Comparison of ENCODE assay signal across 7 mouse cellular contexts in genomic region chr12:86905876-86906275, GRCm38 (mm10). TPM values are rescaled to one million over a fixed set of nuclear protein-coding genes. Genes with fewer than 3 reads are reported as not detected.
DNase-seq lines count a peak whose midpoint lies in the region; ATAC-seq lines count a peak whose summit lies in the region.

No protein-coding gene starts in this region.

- no peak overlapping the region for H3K4me3 ChIP-seq in hindbrain, embryonic 10.5 days
- no peak overlapping the region for H3K4me3 ChIP-seq in hindbrain, embryonic 13.5 days
- H3K4me3 ChIP-seq in limb, embryonic 11.5 days (ENCODE audit: low read depth, low read length): no peak overlapping the region

- peaks cover 28% of the 10 kb centered on the region for H3K4me1 ChIP-seq in hindbrain, embryonic 10.5 days (replicated peaks)
- peaks cover 21% of the 10 kb centered on the region for H3K4me1 ChIP-seq in hindbrain, embryonic 13.5 days (replicated peaks)
- H3K4me1 ChIP-seq in limb, embryonic 11.5 days (ENCODE audit: control insufficient read depth, insufficient read depth, low read length): peaks cover 12% of the 10 kb centered on the region

- peaks cover 25% of the 10 kb centered on the region for H3K27me3 ChIP-seq in hindbrain, embryonic 10.5 days (ENCODE audit: insufficient read depth, poor library complexity, severe bottlenecking)
- peaks cover 13% of the 10 kb centered on the region for H3K27me3 ChIP-seq in hindbrain, embryonic 13.5 days
- no peaks in the 10 kb centered on the region for H3K27me3 ChIP-seq in limb, embryonic 11.5 days (ENCODE audit: control insufficient read depth, insufficient read depth, low read length)

- no peak overlapping the region for H3K4me2 ChIP-seq in hindbrain, embryonic 13.5 days
- no peak overlapping the region for H3K4me2 ChIP-seq in limb, embryonic 11.5 days (ENCODE audit: low read depth, severe bottlenecking)

- H3K9ac ChIP-seq in hindbrain, embryonic 13.5 days: no peak overlapping the region
- H3K9ac ChIP-seq in limb, embryonic 11.5 days (ENCODE audit: low read length): no peak overlapping the region

- H3K36me3 ChIP-seq in hindbrain, embryonic 10.5 days: no peaks in the 10 kb centered on the region
- H3K36me3 ChIP-seq in hindbrain, embryonic 13.5 days: no peaks in the 10 kb centered on the region
- no peaks in the 10 kb centered on the region for H3K36me3 ChIP-seq in limb, embryonic 11.5 days (ENCODE audit: control insufficient read depth, insufficient read depth, low read length)

- no peaks in the 10 kb centered on the region for H3K9me3 ChIP-seq in hindbrain, embryonic 10.5 days
- no peaks in the 10 kb centered on the region for H3K9me3 ChIP-seq in hindbrain, embryonic 13.5 days
- H3K9me3 ChIP-seq in limb, embryonic 11.5 days (ENCODE audit: control insufficient read depth, low read length): no peaks in the 10 kb centered on the region

- peak overlapping the region; percentile 41; the same call in 1 of the 2 replicates for H3K27ac ChIP-seq in hindbrain, embryonic 10.5 days
- no peak overlapping the region for H3K27ac ChIP-seq in hindbrain, embryonic 13.5 days
- H3K27ac ChIP-seq in limb, embryonic 11.5 days (replicated peaks; ENCODE audit: low read depth, low read length): no peak overlapping the region

- ATAC-seq in hindbrain, embryonic 13.5 days (ENCODE audit: low FRiP score): no peak
- ATAC-seq in limb, embryonic 11.5 days (ENCODE audit: insufficient number of reproducible peaks, low FRiP score, low TSS enrichment, low read depth): no peak

- WGBS in hindbrain, embryonic 10.5 days: 66% methylated on average over 7 of the region's 7 CpGs
- 71% methylated on average over 7 of the region's 7 CpGs for WGBS in hindbrain, embryonic 13.5 days
- 56% methylated on average over 7 of the region's 7 CpGs for WGBS in limb, embryonic 11.5 days

- DNase-seq in hindbrain, embryonic 10.5 days (ENCODE audit: low spot score): no peak
- DNase-seq in thymus, postnatal 14 days: peak; percentile 26
- DNase-seq in thymus, postnatal 25 days: no peak
- peak; percentile 22 for DNase-seq in limb, embryonic 11.5 days (ENCODE audit: low spot score)
- no peak for DNase-seq in spleen, adult 12 weeks (ENCODE audit: low spot score)
- DNase-seq in ovary, postnatal 14 days (ENCODE audit: low spot score): no peak

RNA-seq across cellular contexts. Expression of gene Irf2bpl, which starts 21.3 kb away (rescaled TPM):
- 20.3 and 34.2 TPM in 2 replicates for polyA plus RNA-seq in hindbrain, embryonic 10.5 days (2016; fragmentation: Nextera tagmentation; extraction: Ambion mirVana)
- 66.4 and 70.0 TPM in 2 replicates for polyA plus RNA-seq in hindbrain, embryonic 13.5 days (2015; fragmentation: Nextera tagmentation; extraction: Ambion mirVana)
- polyA plus RNA-seq in limb, embryonic 11.5 days (2014; fragmentation: Nextera tagmentation; extraction: Ambion mirVana): 17.9 and 22.0 TPM in 2 replicates

RNA-seq across cellular contexts. Expression of gene Cipc, which starts 41.0 kb away (rescaled TPM):
- polyA plus RNA-seq in hindbrain, embryonic 10.5 days (2016; fragmentation: Nextera tagmentation; extraction: Ambion mirVana): 33.9 and 35.2 TPM in 2 replicates
- 44.1 and 45.4 TPM in 2 replicates for polyA plus RNA-seq in hindbrain, embryonic 13.5 days (2015; fragmentation: Nextera tagmentation; extraction: Ambion mirVana)
- polyA plus RNA-seq in limb, embryonic 11.5 days (2014; fragmentation: Nextera tagmentation; extraction: Ambion mirVana): 31.3 and 33.7 TPM in 2 replicates

Comparison
In these comparisons a context has a peak if more than half of its experiments do, and no peak if none do; other contexts are left out.
1. DNase-seq: peak in thymus, postnatal 14 days (single experiment) and limb, embryonic 11.5 days (single experiment); none in hindbrain, embryonic 10.5 days (single experiment), thymus, postnatal 25 days (single experiment), spleen, adult 12 weeks (single experiment) and ovary, postnatal 14 days (single experiment).